Mouse (Mus musculus): ENCODE data around the gene Dph5. TPM values are rescaled to one million over a fixed set of nuclear protein-coding genes. Genes with fewer than 3 reads are reported as not detected.

Gene Dph5
- total and polyA plus RNA-seq, 3 experiments, result 37.0 to 70.0 (median 55.1) TPM

- no peaks in the 10 kb centered on the region for H3K9me3 ChIP-seq (replicated peaks; ENCODE audit: low read length)
- H3K4me1 ChIP-seq (ENCODE audit: control insufficient read depth in 1 of 2, insufficient read depth in 2 of 2), result peaks cover 0 to 7% of the 10 kb centered on the region in 2 experiments; a peak in 1 of 4 replicates
- no peak for DNase-seq (ENCODE audit: extremely low read depth)
- no peaks in the 10 kb centered on the region for H3K27me3 ChIP-seq (replicated peaks)
- no peak overlapping the region for H3K4me3 ChIP-seq (replicated peaks in 1 of 3; ENCODE audit: low read depth in 2 of 3, low read length in 2 of 3, poor library complexity in 1 of 3)
- H3K79me2 ChIP-seq (replicated peaks; ENCODE audit: control insufficient read depth, extremely low read depth, insufficient read depth, poor library complexity, severe bottlenecking), result no peaks in the 10 kb centered on the region
- peaks cover 28 to 77% of the 10 kb centered on the region in 2 experiments for H3K36me3 ChIP-seq (replicated peaks in 1 of 2; ENCODE audit: control insufficient read depth in 1 of 2, insufficient read depth in 1 of 2, low read length in 1 of 2)
- no peak overlapping the region for H3K27ac ChIP-seq (ENCODE audit: insufficient read depth, low read depth)
- H3K9ac ChIP-seq (ENCODE audit: insufficient read depth, low read depth), result no peak overlapping the region
- in situ Hi-C loops (cut with MboI; ENCODE audit: low pct_ligation_motif_present, low pct_unique_long_range_greater_than_20kb, low sequenced_read_pairs) (no loop called here), dilution Hi-C loops (cut with MboI; ENCODE audit: extremely low pct_ligation_motif_present, extremely low pct_unique_long_range_greater_than_20kb, low sequenced_read_pairs) (no loop called here)
- TF ChIP-seq POLR2A (IDR thresholded peaks at IDR 0.05; ENCODE audit: low read depth, low read length) (no peak), PAX5 (IDR thresholded peaks at IDR 0.05; ENCODE audit: low read length) (no peak), MXI1 (IDR thresholded peaks at IDR 0.05; ENCODE audit: low read depth, low read length) (no peak), JUN (IDR thresholded peaks at IDR 0.05; ENCODE audit: insufficient read depth, low read depth, low read length) (no peak), HCFC1 (IDR thresholded peaks at IDR 0.05; ENCODE audit: low read depth, low read length) (no peak), NELFE (IDR thresholded peaks at IDR 0.05; ENCODE audit: low read depth, low read length) (no peak), ZKSCAN1 (IDR thresholded peaks at IDR 0.05; ENCODE audit: borderline replicate concordance, low read depth, low read length) (no peak), NRF1 (IDR thresholded peaks at IDR 0.05; ENCODE audit: low read depth, low read length) (no peak), CTCF (conservative IDR thresholded peaks at IDR 0.05 in 1 of 2, IDR thresholded peaks at IDR 0.05 in 1 of 2; ENCODE audit: low read depth in 2 of 2, low read length in 2 of 2) (no peak), MAFK (IDR thresholded peaks at IDR 0.05; ENCODE audit: insufficient replicate concordance, low read length) (no peak), RCOR1 (conservative IDR thresholded peaks at IDR 0.05; ENCODE audit: low read depth, low read length) (no peak), CHD2 (IDR thresholded peaks at IDR 0.05; ENCODE audit: low read length) (no peak), CHD1 (IDR thresholded peaks at IDR 0.05; ENCODE audit: low read depth, low read length) (no peak), ZNF384 (IDR thresholded peaks at IDR 0.05; ENCODE audit: low read depth, low read length) (no peak), USF1 (IDR thresholded peaks at IDR 0.05; ENCODE audit: low read depth, low read length) (no peak)
- H3K4me2 ChIP-seq (ENCODE audit: insufficient read depth, low read depth, poor library complexity, severe bottlenecking), result no peak overlapping the region
Observed at GRCm38 (mm10) chr3:115940510-115940909, 52.9 kb downstream of the Dph5 start.

GRCm38 (mm10) chr3:115941464-115941863 is 53.8 kb downstream of the Dph5 start:
- no peak for TF ChIP-seq EP300 (IDR thresholded peaks at IDR 0.05; ENCODE audit: low read length)
- no peak for TF ChIP-seq HCFC1 (IDR thresholded peaks at IDR 0.05; ENCODE audit: low read depth, low read length)
- TF ChIP-seq KAT2A (IDR thresholded peaks at IDR 0.05; ENCODE audit: insufficient replicate concordance, low read length), result no peak
- no peak for TF ChIP-seq JUN (IDR thresholded peaks at IDR 0.05; ENCODE audit: insufficient read depth, low read depth, low read length)
- TF ChIP-seq NELFE (IDR thresholded peaks at IDR 0.05; ENCODE audit: low read depth, low read length), result no peak
- Histone ChIP-seq H3K4me1 (ENCODE audit: control insufficient read depth in 1 of 2, insufficient read depth in 2 of 2) (peaks cover 0 to 7% of the 10 kb centered on the region in 2 experiments; a peak in 1 of 4 replicates), H3K4me2 (ENCODE audit: insufficient read depth, low read depth, poor library complexity, severe bottlenecking) (no peak overlapping the region), H3K9me3 (replicated peaks; ENCODE audit: low read length) (no peaks in the 10 kb centered on the region), H3K79me2 (replicated peaks; ENCODE audit: control insufficient read depth, extremely low read depth, insufficient read depth, poor library complexity, severe bottlenecking) (peaks cover 3% of the 10 kb centered on the region; the same call in 1 of the 2 replicates), H3K27ac (ENCODE audit: insufficient read depth, low read depth) (no peak overlapping the region), H3K27me3 (replicated peaks) (no peaks in the 10 kb centered on the region), H3K9ac (ENCODE audit: insufficient read depth, low read depth) (no peak overlapping the region), H3K4me3 (replicated peaks in 1 of 3; ENCODE audit: low read depth in 2 of 3, low read length in 2 of 3, poor library complexity in 1 of 3) (no peak overlapping the region), H3K36me3 (replicated peaks in 1 of 2; ENCODE audit: control insufficient read depth in 1 of 2, insufficient read depth in 1 of 2, low read length in 1 of 2) (peaks cover 33 to 83% of the 10 kb centered on the region in 2 experiments)
- dilution Hi-C loops (cut with MboI; ENCODE audit: extremely low pct_ligation_motif_present, extremely low pct_unique_long_range_greater_than_20kb, low sequenced_read_pairs) (no loop called here), in situ Hi-C loops (cut with MboI; ENCODE audit: low pct_ligation_motif_present, low pct_unique_long_range_greater_than_20kb, low sequenced_read_pairs) (no loop called here)
- no peak for DNase-seq (ENCODE audit: extremely low read depth)
